Mouse (Mus musculus) retina, embryonic 14.5 days (tissue): ENCODE measurements at regions not wholly inside any gene's neighbourhood (a gene's known extent, or its start where the extent isn't known, plus 50 kb on each side); places are given as distances from the start of the nearest gene placed in this dataset.

Experiments
- DNase-seq: peaks from one replicate; pipeline ENCODE4 v3.0.0-alpha.2; 2015; ENCODE audit warnings: low spot score

DNA sequence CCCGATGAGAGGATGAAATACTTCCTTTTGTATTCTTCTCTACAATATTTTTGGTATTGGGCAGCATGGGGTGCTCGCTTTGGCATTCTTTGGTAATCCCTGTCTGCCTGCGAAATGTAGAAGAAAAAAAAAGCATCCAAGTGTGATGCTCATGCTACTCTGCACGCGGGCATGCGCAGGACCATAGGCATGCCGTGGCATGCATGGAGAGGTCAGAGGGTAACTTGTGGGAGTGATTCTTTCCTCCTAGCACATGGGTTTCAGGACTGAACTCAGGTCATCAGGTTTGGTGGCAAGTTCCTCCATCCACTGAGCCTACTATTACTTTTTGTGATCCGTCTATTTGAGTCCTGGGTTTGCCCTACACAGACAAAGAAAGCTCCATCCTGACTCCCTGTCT, 74.3 kb downstream of the Gm525 start:
- DNase-seq = no peak

DNA sequence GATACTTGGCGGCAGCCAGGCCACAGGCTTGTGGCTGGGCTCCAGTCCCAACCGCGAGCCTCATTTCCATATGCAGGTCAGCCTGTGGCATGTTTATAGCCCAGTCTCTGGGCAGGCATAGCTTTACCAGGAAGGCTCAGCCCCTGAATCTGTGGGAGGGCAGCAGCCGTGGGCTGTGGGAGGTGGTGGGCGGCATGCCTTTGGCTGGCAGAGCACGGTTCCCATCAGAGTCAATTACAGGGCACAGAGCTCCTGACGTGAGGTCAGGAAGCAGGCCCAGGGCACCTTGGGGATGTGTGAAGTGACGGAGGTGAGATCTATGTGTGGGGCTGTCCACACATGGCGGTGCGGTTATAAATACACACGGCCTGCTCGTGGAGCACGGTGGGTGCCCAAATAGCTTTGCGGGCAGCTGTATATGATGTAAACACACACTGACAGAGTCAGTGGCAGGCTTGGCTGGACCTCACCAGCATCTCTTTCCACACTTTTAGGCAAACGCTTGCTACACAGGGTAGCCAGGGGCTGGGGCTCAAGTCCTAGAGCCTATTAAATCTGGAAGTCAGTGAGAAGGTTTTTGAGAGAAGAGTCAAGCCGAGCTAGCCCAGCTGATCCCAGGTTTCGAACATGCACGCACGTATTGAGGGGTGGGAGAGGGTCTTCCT, 71.8 kb downstream of the Gm525 start:
- no peak for DNase-seq

DNA sequence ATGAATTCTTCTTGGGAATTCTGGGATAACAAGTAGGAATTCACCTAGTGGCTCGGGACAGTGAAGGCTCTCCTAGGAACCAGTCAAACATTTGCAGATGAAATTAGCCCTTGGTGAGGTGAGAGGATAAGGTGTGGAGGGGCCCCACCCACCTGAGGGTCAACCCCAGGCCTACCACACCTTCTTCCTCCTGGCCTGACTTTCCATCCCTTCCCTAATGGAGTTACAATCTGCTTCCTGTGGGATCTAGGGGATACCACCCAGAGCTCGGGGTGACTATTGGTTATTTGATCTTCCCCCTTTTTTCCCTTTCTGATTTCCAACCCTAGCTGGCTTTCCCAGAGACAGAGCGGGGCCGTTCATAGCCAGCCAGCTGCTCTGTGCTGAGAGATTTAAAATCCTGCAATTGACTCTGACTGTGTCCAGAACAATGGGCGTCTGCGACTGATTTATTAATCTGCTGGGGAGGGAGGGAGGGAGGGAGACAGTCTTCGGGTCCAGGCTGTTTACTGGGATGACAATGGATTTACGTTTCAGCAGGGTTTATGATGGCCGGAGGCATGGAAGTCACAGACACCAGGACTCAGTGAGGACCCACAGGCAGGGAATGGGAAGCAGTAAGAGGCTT, 69.0 kb downstream of the Gm525 start:
- DNase-seq = no peak
